Mouse (Mus musculus): ENCODE results near the gene Bcl11a.

GRCm38 (mm10) chr11:24108974-24109373 is 31.1 kb downstream of the Bcl11a start:
- TF ChIP-seq MAZ (IDR thresholded peaks at IDR 0.05; ENCODE audit: low read depth, low read length) (no peak), TAL1 (IDR thresholded peaks at IDR 0.05; ENCODE audit: low read length) (no peak), CTCF (IDR thresholded peaks at IDR 0.05 in 2 of 3, conservative IDR thresholded peaks at IDR 0.05 in 1 of 3; ENCODE audit: control insufficient read depth in 1 of 3, insufficient read depth in 1 of 3, low read depth in 2 of 3, low read length in 3 of 3, poor library complexity in 1 of 3, severe bottlenecking in 1 of 3) (no peak), ZMIZ1 (IDR thresholded peaks at IDR 0.05; ENCODE audit: low read depth, low read length) (no peak), RCOR1 (IDR thresholded peaks at IDR 0.05; ENCODE audit: low read depth, low read length) (no peak), EP300 (IDR thresholded peaks at IDR 0.05; ENCODE audit: low read depth in 1 of 2, low read length in 2 of 2) (no peak)

All from MEL (cell line).